Mouse (Mus musculus): Measurements from ENCODE around the gene Phldb2.

- no peak for TF ChIP-seq POLR2A (IDR thresholded peaks at IDR 0.05; ENCODE audit: borderline replicate concordance, insufficient read depth, low read length)
- no peak for TF ChIP-seq CTCF (IDR thresholded peaks at IDR 0.05; ENCODE audit: borderline replicate concordance, insufficient read depth, low read depth, low read length)
Measured at GRCm38 (mm10) chr16:45713878-45714277, 239.5 kb downstream of the Phldb2 start.

All from cerebellum, adult 2 months (tissue).